Comparison of ENCODE assay signal across 20 mouse cellular contexts in genomic region chr4:119775913-119776312, GRCm38 (mm10).
"Had no signal": no experiment of that assay in that cellular context is flagged by ENCODE, and none has a peak within 500 bp of the region (broad histone marks: within the 10 kb centered on the region; RNA-seq: fewer than 3 reads in every experiment).

No protein-coding gene starts in this region.

- H3K36me3 ChIP-seq: kidney, embryonic 15.5 days; liver, embryonic 13.5 days; neural tube, embryonic 12.5 days; neural tube, embryonic 15.5 days had no signal

- H3K4me3 ChIP-seq: kidney, embryonic 15.5 days; left cerebral cortex, adult 2 months; liver, embryonic 13.5 days; neural tube, embryonic 12.5 days; neural tube, embryonic 15.5 days had no signal

- H3K27ac ChIP-seq: kidney, embryonic 15.5 days; left cerebral cortex, adult 2 months; liver, embryonic 13.5 days; neural tube, embryonic 12.5 days; neural tube, embryonic 15.5 days; stomach, postnatal 0 days had no signal

- DNase-seq: kidney, adult 8-10 months; kidney, postnatal 10 days; kidney, postnatal 36 days; layer of hippocampus, postnatal 36 days; liver, embryonic 13.5 days; lung, adult 2 months; lung, postnatal 14 days; lung, postnatal 4 days; midbrain, embryonic 14.5 days; right cerebral cortex, postnatal 14 days; right cerebral cortex, postnatal 4 days; thymus, adult 2 months; thymus, postnatal 14 days; thymus, postnatal 4 days had no signal

- H3K27me3 ChIP-seq: kidney, embryonic 15.5 days; liver, embryonic 13.5 days; neural tube, embryonic 12.5 days; neural tube, embryonic 15.5 days had no signal

- H3K9ac ChIP-seq: kidney, embryonic 15.5 days; liver, embryonic 13.5 days; neural tube, embryonic 12.5 days; neural tube, embryonic 15.5 days had no signal

- H3K9me3 ChIP-seq: kidney, embryonic 15.5 days; liver, embryonic 13.5 days; neural tube, embryonic 12.5 days; neural tube, embryonic 15.5 days had no signal

- H3K4me2 ChIP-seq: kidney, embryonic 15.5 days; liver, embryonic 13.5 days; midbrain, embryonic 11.5 days; neural tube, embryonic 12.5 days; neural tube, embryonic 15.5 days had no signal

- H3K4me1 ChIP-seq: kidney, embryonic 15.5 days; liver, embryonic 13.5 days; neural tube, embryonic 12.5 days had no signal
